Mouse (Mus musculus) adrenal gland, postnatal 0 days (tissue): Measurements from ENCODE around the gene Serpina12. TPM values are rescaled to one million over a fixed set of nuclear protein-coding genes. Genes with fewer than 3 reads are reported as not detected.

Source experiments
- polyA plus RNA-seq: library from polyadenylated mRNA; unstranded; fragments of >200 nt; fragmentation: Nextera tagmentation; extraction: Ambion mirVana; gene quantifications from 2 replicates; pipeline ENCODE4 v1.2.1, GENCODE M21; 2015

Serpina12 gene
- not detected in 2 replicates for polyA plus RNA-seq

DNA sequence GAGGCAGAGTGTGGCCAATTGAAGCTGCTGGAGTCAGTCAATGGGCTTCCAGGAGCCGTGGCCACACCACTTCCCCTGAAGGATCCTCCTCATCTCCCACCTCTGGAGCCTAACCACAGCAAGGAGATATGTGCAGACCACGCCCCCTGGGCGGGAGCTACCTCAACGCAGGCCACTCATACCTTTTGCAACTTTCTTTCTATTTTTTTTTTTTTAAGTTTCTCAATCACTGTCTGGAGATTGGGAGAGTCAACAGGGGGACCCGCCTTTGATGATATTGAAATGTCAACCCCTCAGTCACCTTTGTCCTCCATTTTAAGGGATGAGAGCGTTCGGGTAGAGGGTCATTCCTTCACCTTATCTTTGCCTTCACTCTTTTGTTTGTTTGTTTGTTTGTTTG, at the start of gene Serpina12:
Serpina12 (minus strand) TSS at position 101 of the 400 bp plus-strand sequence.

DNA sequence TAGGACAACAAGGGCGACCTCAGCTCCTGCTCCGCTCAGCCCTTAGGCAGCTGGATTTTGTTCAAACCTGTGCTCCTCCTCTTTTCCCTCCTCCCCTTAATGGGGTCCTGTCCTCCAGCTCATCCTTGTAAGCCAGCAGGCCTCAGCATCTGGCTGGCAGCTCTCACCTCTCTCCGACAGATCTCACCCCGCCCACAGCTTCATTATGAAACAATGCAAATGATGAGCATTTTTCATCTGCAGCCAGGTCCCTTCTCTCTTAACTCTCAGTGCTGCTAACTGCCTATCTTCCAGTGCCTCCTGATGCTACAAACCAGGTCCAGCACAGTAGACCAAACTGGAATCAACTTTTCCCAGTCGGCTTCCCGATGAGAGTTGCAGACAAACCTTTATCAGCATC, 30.6 kb downstream of the Serpina12 start, which contains the start of gene Serpina9:
Serpina9 (minus strand) TSS at position 136 of the 400 bp plus-strand sequence.

DNA sequence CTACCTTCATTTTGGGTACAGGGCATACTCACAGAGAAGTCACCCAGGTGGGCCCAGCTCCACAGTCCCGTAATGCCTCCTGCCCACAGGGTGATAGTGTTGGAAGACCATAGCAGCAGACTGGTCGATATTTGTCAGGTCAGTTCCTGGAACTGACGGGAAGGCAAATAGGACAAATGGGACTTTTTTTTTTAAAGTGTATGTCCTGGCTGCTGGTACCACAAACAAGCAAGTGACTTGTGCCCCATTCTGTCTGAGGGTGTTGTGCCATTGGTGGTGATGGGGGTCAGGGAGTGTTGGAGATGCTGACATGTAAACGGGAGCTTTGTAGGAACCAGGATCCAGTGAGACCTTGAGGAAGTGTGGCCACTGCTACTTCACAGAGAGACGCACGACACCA, 54.4 kb downstream of the Serpina12 start, which contains the start of gene Serpina11:
Serpina11 (minus strand) TSS at position 101 of the 400 bp plus-strand sequence.

Other genes with a start within 250 kb of the Serpina12 start
- 70.9 and 103 TPM in 2 replicates for gene Serpina1b, start 214.1 kb downstream of the Serpina12 start, polyA plus RNA-seq
- 65.9 and 92.8 TPM in 2 replicates for gene Serpina1a, start 180.9 kb downstream of the Serpina12 start, polyA plus RNA-seq
- 28.3 and 41.0 TPM in 2 replicates for gene Serpina1c, start 139.6 kb downstream of the Serpina12 start, polyA plus RNA-seq
- gene Serpina1e, start 85.5 kb downstream of the Serpina12 start, polyA plus RNA-seq, result 102 and 144 TPM in 2 replicates
- 5.1 and 6.6 TPM in 2 replicates for gene Serpina11, start 54.5 kb downstream of the Serpina12 start, polyA plus RNA-seq
- gene Serpina9, start 30.7 kb downstream of the Serpina12 start, polyA plus RNA-seq, result 0.12 TPM in 1 of 2 replicates, not detected in the other
- gene Serpina5, start 56.7 kb upstream of the Serpina12 start, polyA plus RNA-seq, result 0.08 and 0.23 TPM in 2 replicates
- gene Serpina3a, start 68.3 kb upstream of the Serpina12 start, polyA plus RNA-seq, result not detected in 2 replicates
- gene Serpina3b, start 83.6 kb upstream of the Serpina12 start, polyA plus RNA-seq, result not detected in 2 replicates
- 1.5 and 1.9 TPM in 2 replicates for gene Serpina3c, start 109.4 kb upstream of the Serpina12 start, polyA plus RNA-seq
- gene Serpina3f, start 170.1 kb upstream of the Serpina12 start, polyA plus RNA-seq, result 0.24 and 0.61 TPM in 2 replicates
- gene Serpina3g, start 191.8 kb upstream of the Serpina12 start, polyA plus RNA-seq, result 28.0 and 36.0 TPM in 2 replicates
- 0.40 and 0.87 TPM in 2 replicates for gene Serpina3i, start 218.7 kb upstream of the Serpina12 start, polyA plus RNA-seq